Mouse (Mus musculus): ENCODE data around the gene Lhb. TPM values are rescaled to one million over a fixed set of nuclear protein-coding genes. Genes with fewer than 3 reads are reported as not detected.
"Not testable (repeated sequence)": the region's sequence is repeated elsewhere in the genome, so short reads cannot be mapped to it uniquely, and the experiment has no call there.

The Lhb gene
- total RNA-seq (2021) = not detected
- long read RNA-seq, experiment 1 = 0 reads
- long read RNA-seq, experiment 2 = 0 reads

DNA sequence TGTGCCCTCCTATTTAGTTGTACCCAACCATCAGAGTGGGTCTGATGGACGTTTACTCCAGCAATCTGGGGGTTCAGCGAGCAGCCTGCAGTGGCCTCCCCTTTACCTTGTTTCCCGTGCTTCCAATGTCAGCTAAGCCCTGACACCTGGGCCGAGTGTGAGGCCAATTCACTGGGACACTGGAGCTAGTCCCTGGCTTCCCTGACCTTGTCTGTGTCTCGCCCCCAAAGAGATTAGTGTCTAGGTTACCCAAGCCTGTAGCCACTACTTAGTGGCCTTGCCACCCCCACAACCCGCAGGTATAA lies at the start of gene Lhb:
Gene Lhb (plus strand): TSS at position 206 of the 305 bp plus-strand sequence.
- intact Hi-C loops (cut with DNase I) = no loop called here
- no peak for DNase-seq

DNA sequence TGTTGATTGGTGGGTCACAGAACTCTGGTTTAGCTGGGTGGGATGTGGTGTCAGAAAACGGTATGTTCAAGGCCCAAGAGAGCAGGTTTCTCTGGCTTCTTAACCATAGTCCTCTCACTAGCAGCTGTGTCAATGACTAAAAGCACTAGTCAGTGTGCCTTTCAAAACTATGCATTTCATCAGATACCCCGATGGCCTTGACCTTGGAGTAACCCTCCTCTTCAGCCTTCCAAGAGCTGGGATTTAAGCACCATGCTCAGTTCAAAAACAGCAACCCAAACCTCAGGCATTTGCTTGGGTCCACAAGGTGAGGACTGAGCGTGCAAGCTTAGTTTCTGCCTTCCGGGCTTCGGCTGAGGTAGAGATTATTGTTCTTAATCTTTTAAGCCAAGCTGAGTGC lies 48.2 kb upstream of the Lhb start:
- intact Hi-C loops (cut with DNase I) = no loop called here

DNA sequence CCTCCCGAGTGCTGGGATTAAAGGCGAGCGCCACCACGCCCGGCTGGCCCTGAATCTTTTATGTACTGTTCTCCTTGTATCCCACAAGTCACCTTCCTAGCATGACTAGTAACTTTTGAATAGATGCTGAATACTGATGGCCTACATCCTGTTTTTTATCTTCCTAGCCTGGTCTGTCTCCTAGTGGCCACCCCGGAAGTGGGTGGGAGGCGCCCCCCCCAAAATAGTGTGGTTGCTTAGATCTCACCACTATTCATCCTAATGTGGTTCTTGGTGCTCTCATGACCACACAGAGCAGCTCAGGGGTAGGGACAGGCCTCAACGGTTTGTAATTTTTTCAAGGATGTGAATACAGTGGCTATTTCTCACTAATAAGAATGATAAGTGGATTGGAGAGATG lies 46.0 kb upstream of the Lhb start:
- DNase-seq = no peak
- intact Hi-C loops (cut with DNase I) = no loop called here

More for the DNA sequence above, 48.2 kb upstream of the Lhb start:
- DNase-seq = no peak

DNA sequence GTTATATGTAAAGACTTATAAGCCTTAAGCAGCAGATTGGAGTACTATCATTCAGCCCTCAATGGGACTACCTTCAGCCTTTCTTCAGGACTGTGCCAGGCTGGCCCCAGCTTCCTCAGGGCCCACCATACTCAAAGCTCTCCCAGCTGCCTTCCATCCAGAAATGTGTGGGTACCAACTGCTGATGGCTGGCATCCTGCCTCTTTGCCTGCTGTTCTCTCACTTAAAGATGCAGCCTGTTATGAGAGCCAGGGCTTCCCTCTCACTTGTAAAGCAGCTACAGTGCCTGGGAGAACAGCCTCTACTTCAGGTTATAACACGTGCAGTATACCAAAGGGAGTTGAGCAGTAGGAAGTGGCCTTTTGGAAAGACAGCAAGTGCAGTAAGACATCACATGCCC lies 44.6 kb upstream of the Lhb start:
- intact Hi-C loops (cut with DNase I) = no loop called here
- DNase-seq = no peak

DNA sequence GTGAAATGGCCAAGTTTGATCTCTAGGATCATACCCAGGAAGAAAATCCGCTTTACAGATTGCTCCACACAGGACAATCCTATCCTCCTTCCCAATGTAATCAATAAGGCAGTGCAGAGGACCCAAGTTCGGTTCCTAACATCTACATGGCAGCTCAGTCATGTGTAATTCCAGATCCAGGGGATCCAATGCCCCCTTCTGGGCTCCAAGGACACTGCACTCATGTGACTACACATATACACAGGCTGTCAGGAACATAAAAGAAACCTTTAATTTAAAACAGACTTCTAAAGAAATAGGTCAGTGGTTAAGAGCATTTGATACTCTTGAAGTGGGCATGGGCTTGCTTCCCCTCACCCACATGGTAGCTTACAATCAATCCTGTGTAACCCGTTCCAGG lies 34.5 kb upstream of the Lhb start:
- intact Hi-C loops (cut with DNase I) = no loop called here
- DNase-seq = no peak

DNA sequence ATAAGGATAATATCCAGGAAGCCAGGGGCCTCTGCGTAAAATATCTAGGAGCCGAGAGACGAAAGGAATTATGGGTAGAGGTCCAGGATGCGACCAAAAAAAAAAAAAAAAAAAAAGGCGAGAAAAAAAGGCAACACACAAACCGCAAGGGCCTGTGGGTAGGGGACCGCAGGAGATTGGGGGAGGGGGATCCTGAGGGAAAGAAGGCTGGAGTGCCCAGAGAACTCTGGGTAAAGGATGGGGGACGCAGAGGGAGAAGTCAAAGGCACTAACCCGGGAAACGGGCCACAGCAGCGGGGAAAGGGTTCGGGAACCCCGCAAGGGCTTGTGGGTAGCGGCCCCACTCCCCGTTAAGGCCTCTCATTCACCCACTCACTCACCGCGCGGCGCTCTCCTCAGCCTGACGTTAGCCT lies 25.5 kb upstream of the Lhb start:
- no peak for DNase-seq
- intact Hi-C loops (cut with DNase I) = loop anchor here (10.0 kb wide), 1 partner anchor 330 kb away; the partner anchor contains the start of genes Nosip and Prrg2

DNA sequence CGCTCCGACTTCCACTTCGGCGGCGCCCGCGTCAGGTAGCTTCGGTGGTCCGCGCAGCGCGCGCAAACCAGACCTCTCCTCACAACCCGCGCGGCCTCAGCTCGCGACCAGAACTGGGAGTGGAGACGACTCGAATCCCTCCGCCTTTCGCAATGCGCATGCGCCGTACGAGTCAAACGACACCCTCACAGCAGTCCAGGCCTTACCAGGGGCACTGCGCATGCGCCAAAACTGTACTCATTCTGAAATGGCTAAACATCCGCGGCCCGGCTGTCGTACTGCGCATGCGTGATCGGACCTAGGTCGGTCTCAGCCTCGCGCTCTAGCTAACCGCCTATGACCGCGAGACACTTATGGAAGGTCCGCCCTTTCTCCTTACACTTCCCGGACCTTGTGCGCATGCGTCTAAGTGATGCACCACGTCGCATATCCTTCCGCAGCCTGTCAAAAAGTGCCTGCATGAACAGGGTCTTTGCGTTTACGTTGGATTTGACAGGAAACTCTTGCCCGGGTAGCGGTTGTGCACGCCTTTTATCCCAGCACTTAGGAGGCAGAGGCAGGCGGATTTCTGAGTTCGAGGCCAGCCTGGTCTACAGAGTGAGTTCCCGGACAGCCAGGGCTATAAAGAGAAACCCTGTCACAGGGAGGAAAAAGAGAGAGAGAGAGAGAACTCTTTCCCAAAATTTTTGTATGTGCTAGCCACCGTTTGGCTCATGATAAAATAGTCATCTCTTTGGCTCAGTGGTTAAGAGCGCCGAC lies 24.9 kb upstream of the Lhb start, which contains the start of gene Snrnp70:
Gene Snrnp70 (minus strand): TSS at position 165 of the 759 bp plus-strand sequence.
- peak; percentile 100 for DNase-seq
- intact Hi-C loops (cut with DNase I) = loop anchor here (10.0 kb wide), 1 partner anchor 331 kb away; the partner anchor contains the start of genes Nosip and Prrg2

DNA sequence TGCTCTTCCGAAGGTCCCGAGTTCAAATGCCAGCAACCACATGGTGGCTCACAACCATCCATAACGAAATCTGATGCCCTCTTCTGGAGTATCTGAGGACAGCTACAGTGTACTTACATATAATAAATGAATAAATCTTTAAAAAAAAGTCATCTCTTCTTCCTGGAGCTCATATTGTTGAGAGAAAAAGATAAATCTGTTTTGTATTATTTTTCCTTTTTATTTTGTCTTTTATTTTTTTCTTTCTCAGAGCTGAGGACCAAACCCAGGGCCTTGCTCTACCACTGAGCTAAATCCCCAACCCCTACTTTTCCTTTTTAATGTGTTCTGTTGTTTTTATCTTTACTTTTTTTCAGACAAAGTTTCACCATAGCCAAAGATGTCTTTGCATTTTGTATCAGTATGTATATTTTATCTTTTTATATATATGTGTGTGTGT lies 24.3 kb upstream of the Lhb start:
- intact Hi-C loops (cut with DNase I) = loop anchor here (10.0 kb wide), 1 partner anchor 332 kb away; the partner anchor contains the start of genes Nosip and Prrg2
- DNase-seq = not testable (repeated sequence)

DNA sequence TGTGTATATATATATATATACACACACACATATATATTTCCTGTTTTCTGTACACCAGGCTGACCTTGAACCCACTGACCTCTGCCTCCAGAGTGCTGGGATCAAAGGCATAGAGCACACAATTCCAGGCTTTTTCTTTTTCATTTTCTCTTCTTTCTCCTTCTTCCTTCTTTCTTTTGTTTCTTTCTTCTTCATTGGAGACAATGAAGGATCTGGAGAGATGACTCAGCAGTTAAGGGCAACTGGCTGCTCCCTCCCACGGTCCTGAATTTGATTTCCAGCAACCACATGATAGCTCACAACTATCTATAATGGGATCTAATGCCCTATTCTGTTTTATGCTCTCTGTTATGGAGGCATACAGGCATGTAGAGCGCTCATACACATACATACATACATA lies 23.8 kb upstream of the Lhb start:
- no peak for DNase-seq
- intact Hi-C loops (cut with DNase I) = loop anchor here (10.0 kb wide), 1 partner anchor 332 kb away; the partner anchor contains the start of genes Nosip and Prrg2

DNA sequence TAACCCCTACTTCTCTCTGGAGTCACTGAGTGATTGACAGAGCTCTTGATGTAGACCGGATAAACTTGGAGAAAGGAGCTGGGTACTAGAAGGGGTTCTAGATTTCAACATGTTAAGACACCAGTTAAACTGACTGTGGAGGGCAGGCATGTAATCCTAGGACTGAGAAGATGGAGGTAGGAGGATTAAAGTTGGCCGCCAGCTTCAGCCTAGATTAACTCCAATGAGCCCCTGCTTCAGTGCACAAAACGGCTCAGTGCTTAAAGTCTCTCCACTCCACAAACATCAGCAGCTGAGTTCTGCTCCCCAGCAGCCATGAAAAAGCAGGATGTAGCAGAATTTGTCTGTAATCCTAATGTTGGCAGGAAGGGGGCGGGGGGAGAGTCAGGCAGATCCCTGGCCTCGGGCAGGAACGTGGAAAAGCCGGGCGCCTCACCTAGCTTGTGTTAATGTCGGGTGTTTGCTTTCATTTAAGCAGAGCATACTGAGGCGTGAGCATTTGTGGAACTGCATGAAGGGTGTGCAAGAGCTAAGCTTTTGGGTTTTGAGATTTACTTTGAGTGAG lies 19.0 kb upstream of the Lhb start:
- intact Hi-C loops (cut with DNase I) = loop anchor here (2.0 kb wide), 1 partner anchor 97 kb away; no protein-coding TSS in a partner anchor
- no peak for DNase-seq

DNA sequence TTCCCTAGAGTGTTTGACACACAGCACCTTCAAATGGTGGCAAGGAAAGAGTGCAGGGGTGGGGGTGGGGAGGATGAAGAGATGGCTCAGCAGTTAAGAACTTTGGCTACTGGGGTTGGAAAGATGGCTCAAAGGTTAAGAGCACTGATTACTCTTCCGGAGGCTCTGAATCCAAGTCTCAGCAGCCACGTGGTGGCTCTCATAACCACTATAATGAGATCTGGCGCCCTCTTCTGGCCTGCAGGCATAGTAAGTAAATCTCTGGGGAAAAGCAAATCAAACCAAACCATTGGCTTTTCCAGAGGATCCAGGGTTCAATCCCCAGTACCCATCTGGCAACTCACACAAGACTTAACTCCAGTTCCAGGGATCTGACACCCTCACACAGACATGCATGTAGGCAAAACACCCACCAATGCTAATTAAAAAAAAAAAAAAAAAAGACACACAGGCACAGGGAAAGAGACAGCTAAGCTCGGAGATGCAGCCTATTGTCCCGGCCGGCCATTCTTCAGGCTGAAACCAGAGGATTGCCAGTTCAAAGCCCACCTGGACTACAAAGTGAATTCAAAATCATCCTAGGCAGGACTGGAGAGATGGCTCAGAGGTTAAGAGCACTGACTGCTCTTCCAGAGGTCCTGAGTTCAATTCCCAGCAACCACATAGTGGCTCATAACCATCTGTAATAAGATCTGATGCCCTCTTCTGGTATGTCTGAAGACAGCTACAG lies 16.9 kb upstream of the Lhb start:
- DNase-seq = peak; percentile 63 to 73
- intact Hi-C loops (cut with DNase I) = loop anchor here (2.0 kb wide), 1 partner anchor 99 kb away; no protein-coding TSS in a partner anchor

DNA sequence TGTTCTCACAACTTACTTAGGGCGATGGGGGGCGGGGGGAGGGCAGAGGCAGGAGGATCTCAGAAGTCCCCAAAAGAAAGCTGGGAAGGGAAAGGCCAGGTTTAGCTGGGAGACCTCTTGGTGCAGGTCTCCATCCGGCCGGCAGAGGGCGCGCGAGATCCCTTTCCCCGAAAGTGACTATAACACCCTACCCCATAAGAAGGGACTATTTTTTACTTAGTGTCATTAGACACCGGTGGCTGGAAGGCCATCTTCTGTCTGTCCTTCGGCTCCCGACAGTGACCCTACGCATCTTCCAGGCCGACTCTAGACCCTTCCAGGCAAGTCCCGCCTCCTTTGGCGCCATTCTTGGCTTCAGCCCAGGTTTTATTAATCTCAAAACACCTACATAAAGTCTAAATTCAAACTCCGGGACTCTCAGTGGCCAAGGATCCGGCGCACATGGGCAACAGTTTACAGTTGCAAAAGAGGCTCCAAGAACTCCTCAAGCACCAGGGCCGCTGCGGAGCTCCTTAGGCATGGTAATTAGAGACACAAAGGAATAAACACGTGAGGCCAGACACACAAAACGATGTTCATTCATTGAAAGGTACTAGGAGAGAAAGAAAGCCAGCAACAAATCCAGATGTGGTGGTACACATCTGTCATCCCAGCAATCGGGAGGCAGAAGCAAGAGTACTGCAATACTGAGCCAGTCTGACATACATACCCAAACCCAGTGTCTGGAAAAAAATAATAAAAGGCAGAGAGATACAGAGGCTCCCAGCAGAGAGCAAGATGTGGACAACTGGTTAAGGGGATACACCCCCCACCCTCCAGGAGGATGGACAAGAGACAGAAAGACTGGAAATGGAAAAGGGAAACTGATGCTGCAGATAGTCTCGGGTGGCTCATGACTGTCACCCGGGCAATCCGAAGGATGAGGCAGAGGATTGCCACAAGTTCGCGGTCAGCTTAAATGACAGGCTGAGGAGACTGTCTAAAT lies 15.2 kb upstream of the Lhb start, which contains the start of gene Kcna7:
Gene Kcna7 (plus strand): TSS at position 563 of the 985 bp plus-strand sequence.
- intact Hi-C loops (cut with DNase I) = loop anchor here (2.0 kb wide), 1 partner anchor 29 kb away; the partner anchor contains the start of gene Gys1

DNA sequence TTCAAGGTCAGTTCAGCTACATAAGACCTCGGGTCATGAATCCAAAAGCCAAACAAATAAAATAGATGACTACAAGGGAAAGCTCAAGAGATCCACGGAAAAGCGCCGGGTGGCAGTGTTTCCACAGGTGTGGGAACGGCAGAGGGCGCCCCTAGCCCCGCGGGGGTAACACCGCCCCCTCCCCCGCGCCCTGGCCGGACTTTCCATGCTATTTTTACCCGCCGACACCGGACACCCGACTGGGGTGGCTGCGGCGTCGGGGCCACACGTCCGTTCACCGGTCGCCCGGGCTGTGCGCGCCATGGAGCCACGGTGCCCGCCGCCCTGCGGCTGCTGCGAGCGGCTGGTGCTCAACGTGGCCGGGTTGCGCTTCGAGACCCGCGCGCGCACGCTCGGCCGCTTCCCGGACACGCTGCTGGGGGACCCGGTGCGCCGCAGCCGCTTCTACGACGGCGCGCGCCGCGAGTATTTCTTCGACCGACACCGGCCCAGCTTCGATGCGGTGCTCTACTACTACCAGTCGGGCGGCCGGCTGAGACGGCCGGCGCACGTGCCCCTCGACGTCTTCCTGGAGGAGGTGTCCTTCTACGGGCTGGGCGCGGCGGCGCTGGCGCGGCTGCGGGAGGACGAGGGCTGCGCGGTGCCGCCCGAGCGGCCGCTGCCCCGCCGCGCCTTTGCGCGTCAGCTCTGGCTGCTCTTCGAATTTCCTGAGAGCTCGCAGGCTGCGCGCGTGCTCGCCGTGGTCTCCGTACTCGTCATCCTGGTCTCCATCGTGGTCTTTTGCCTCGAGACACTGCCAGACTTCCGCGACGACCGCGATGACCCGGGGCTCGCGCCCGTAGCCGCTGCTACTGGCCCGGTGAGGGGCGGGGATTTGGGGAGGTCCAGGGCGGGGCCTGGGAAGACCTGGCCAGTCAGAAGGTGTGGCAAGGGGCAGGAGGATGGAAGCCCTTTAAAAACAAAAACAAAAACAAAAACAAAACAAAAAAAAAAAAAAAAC lies 14.2 kb upstream of the Lhb start:
- peak; percentile 57 to 61 for DNase-seq
- intact Hi-C loops (cut with DNase I) = loop anchor here (2.0 kb wide), 1 partner anchor 28 kb away; the partner anchor contains the start of gene Gys1

More for the DNA sequence above, 15.2 kb upstream of the Lhb start, which contains the start of gene Kcna7:
- peak; percentile 78 to 87 for DNase-seq

DNA sequence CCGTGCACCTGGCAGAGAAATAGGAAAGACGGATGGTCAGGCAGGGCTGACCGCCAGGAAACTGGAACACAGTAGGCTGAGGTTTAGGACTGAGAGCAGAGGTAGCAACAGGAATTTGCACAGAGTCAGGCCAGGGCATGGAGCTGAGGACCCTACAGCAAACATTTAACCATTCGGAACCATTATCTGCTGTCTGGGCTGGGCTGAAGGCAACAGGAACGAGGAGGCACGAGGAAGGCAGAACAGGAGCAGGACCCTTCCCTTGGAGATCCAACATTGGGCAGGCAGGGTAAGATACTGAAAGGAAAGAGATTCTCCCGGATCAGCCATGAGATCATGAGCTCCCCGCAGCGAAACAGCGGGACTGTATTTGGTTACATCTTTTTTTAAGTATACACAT lies 12.8 kb upstream of the Lhb start:
- intact Hi-C loops (cut with DNase I) = loop anchor here (2.0 kb wide), 1 partner anchor 27 kb away; the partner anchor contains the start of gene Gys1

DNA sequence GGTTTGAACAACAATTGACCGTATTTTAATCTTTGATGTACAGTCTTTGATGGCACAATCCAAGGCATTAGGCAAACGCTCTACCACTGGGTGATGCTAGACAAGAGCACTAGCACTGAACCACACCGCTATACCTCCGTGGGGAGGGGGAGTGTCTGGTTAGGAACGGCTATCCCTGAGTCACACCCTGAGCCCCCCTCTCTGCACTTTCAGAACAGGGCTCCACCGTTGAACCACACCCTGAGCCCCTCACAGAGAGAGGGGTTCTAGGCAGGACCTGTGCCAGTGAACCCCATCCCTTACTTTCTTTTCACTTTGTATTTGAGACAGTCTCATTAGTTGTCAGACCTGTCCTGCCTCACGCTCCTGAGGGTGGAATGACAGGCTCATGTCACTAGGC lies 12.3 kb upstream of the Lhb start:
- no peak for DNase-seq
- intact Hi-C loops (cut with DNase I) = no loop called here

More for the DNA sequence above, 12.8 kb upstream of the Lhb start:
- no peak for DNase-seq

DNA sequence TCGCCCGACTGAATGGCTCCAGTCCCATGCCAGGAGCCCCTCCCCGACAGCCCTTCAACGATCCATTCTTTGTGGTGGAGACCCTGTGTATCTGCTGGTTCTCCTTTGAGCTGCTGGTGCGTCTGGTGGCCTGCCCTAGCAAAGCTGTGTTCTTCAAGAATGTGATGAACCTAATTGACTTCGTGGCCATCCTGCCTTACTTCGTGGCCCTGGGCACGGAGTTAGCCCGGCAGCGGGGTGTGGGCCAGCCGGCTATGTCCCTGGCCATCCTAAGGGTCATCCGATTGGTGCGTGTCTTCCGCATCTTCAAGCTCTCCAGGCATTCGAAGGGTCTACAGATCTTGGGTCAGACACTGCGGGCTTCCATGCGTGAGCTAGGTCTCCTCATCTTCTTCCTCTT lies 11.7 kb upstream of the Lhb start:
- no peak for DNase-seq
- intact Hi-C loops (cut with DNase I) = no loop called here

DNA sequence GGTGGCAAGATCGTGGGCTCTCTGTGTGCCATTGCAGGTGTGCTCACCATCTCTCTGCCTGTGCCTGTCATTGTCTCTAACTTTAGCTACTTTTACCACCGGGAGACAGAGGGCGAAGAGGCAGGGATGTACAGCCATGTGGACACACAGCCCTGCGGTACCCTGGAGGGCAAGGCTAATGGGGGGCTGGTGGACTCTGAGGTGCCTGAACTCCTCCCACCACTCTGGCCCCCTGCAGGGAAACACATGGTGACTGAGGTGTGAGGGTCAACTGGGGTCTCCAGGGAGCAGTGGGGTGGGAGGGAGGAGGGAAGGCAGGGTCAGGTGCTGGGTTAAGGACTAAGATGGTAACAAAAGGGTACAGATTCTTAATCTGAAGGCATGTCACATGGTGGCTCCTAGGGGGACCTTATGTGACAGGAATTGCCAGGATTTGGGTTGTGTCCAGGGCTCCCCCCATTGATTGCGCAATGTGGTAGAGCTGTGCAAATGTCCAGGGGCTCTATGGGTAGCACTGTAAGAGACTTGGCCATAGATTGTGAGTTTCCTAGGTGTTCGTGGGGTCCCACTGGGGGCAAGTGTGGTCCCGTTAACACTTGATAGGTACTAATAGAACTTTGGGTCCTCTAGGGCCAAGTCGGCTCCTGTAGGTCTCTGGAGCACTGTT lies 11.0 kb upstream of the Lhb start:
- intact Hi-C loops (cut with DNase I) = no loop called here
- no peak for DNase-seq

DNA sequence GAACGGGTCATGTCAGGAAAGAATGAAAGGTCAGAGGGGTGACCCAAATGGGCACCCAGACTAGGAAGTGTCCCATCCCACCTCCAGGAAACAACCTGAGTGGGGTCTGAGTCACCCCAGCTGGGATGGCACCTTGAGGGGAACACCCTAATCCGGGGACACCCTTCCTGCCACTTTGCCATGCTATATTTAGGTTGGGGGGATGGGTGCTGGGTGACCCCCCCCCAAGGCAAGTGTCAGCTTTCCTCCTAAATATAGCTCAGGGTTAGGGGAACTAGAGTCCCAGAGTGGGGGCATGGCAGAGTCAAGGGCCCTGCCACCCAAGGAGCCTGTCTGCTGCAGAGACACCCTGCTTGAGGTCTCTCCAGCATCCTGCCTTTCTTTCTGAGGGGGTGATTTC lies 8.2 kb upstream of the Lhb start:
- DNase-seq = no peak
- intact Hi-C loops (cut with DNase I) = no loop called here
